Mouse (Mus musculus) midbrain, embryonic 10.5 days (tissue): ENCODE measurements around the gene Figla. TPM values are rescaled to one million over a fixed set of nuclear protein-coding genes. Genes with fewer than 3 reads are reported as not detected.

Experiments
- DNase-seq: peaks from one replicate; pipeline ENCODE4 v3.0.0-alpha.2; 2017; ENCODE audit warnings: low spot score
- H3K27ac ChIP-seq: fragments of 300-500 bp; sonication (generic); replicated peaks from 2 replicates; pipeline ENCODE4 v1.5.1; 2016; ENCODE audit warnings: mild to moderate bottlenecking
- H3K27me3 ChIP-seq: fragments of 300-500 bp; sonication (generic); 2 replicates; pipeline ENCODE4 v1.6.1; 2016; ENCODE audit warnings: low read depth, mild to moderate bottlenecking; ENCODE audit not compliant: poor library complexity, severe bottlenecking
- H3K36me3 ChIP-seq: fragments of 300-500 bp; sonication (generic); 2 replicates; pipeline ENCODE4 v1.6.1; 2016; ENCODE audit warnings: mild to moderate bottlenecking, moderate library complexity
- H3K4me1 ChIP-seq: fragments of 300-500 bp; sonication (generic); 2 replicates; pipeline ENCODE4 v1.6.1; 2016
- H3K4me3 ChIP-seq: fragments of 300-500 bp; sonication (generic); 2 replicates; pipeline ENCODE4 v1.5.1; 2016; ENCODE audit warnings: mild to moderate bottlenecking, moderate library complexity
- H3K9me3 ChIP-seq: fragments of 300-500 bp; sonication (generic); replicated peaks from 2 replicates; pipeline ENCODE4 v1.6.1; 2016; ENCODE audit warnings: mild to moderate bottlenecking
- WGBS: fragments of 180-500 bp; shearing (Covaris S2); methylation state at CpG from one replicate; pipeline ENCODE4 v1.1.7; 2016; 5-methylcytosine and 5-hydroxymethylcytosine counted together
- polyA plus RNA-seq: library from polyadenylated mRNA; unstranded; fragments of >200 nt; fragmentation: Nextera tagmentation; extraction: Ambion mirVana; gene quantifications from 2 replicates; pipeline ENCODE4 v1.2.1, GENCODE M21; 2016

Figla gene
- polyA plus RNA-seq, 1 experiment from 2014 or later = not detected

DNA sequence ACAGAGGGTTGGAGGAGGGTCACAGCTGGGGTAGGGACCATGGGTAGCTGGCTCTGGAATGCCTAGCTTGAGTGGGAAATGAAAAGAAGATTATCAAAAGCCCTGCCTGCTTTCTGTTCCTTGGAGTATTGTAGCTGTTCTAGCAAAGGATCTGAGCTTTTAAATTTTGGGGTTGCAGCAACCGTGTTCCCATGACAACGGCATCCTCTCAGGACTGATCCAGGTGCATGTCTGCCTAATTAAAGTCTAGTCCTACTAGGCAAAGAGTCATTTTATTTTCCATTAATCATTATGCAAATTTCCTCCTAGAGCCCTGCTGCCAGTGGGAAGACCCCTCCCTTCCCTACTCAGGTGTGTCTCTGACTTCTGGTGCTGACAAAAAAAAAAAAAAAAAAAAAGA is 46.7 kb downstream of the Figla start:
- peaks cover 4% of the 10 kb centered on the region; the same call in 1 of the 2 replicates for H3K27me3 ChIP-seq
- DNase-seq = no peak
- H3K4me3 ChIP-seq = no peak overlapping the region
- 90% methylated on average over 2 of the region's 2 CpGs for WGBS
- H3K4me1 ChIP-seq = peaks cover 86% of the 10 kb centered on the region
- peak overlapping the region; percentile 74 for H3K27ac ChIP-seq
- H3K36me3 ChIP-seq = no peaks in the 10 kb centered on the region
- no peaks in the 10 kb centered on the region for H3K9me3 ChIP-seq

DNA sequence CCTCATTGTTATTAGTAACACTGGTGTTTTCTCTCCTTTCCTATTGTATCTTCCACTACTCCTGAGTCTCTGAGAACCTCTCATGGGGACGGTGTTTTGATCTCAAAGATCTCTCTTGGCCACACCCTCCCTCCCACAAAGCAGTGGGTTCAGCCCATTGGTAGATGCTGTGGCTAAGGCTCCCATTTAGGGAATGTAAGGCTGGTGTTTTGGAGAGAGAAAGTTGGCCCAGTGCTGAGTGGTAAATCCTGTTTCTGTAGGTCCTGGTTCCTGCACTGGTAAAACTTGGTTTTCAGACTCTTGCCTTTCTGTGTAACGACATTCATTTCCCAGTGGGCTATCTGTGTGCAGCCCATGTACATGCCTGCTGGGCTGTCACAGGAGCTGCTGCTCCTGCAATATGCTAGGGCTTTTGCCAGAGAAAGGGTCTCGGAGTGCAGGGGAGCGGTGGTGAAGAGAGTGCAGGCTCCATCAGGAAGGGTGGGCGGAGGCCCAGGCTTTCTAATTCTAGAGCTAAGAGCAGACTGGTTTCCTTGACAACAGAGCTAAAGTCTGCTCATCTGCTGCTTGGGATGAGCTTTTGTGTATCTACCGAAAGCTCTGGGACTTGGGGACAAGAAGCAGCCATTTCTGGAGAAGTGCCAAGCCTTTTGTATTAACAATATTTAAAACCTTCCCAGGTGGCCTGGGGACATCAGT is 48.5 kb downstream of the Figla start:
- no peaks in the 10 kb centered on the region for H3K9me3 ChIP-seq
- WGBS = 19% methylated on average over 6 of the region's 6 CpGs
- H3K4me1 ChIP-seq = peaks cover 68% of the 10 kb centered on the region
- peak; percentile 49 for DNase-seq
- H3K36me3 ChIP-seq = no peaks in the 10 kb centered on the region
- peaks cover 4% of the 10 kb centered on the region; the same call in 1 of the 2 replicates for H3K27me3 ChIP-seq
- no peak overlapping the region for H3K4me3 ChIP-seq
- H3K27ac ChIP-seq = peak overlapping the region; percentile 79

GRCm38 (mm10) chr6:86066727-86067126 is 50.8 kb downstream of the Figla start:
- no peak for DNase-seq
- Histone ChIP-seq H3K36me3 (no peaks in the 10 kb centered on the region), H3K4me1 (peaks cover 45% of the 10 kb centered on the region), H3K9me3 (no peaks in the 10 kb centered on the region), H3K27me3 (peaks cover 4% of the 10 kb centered on the region; the same call in 1 of the 2 replicates), H3K4me3 (no peak overlapping the region), H3K27ac (peak overlapping the region; percentile 79; the same call in 1 of the 2 replicates)
- WGBS = 90% methylated on average over 6 of the region's 6 CpGs

- Histone ChIP-seq H3K27ac (no peak overlapping the region), H3K36me3 (no peaks in the 10 kb centered on the region), H3K9me3 (no peaks in the 10 kb centered on the region), H3K4me3 (no peak overlapping the region), H3K27me3 (peaks cover 4% of the 10 kb centered on the region; the same call in 1 of the 2 replicates), H3K4me1 (peaks cover 41% of the 10 kb centered on the region)
- no peak for DNase-seq
- 59% methylated on average over 5 of the region's 5 CpGs for WGBS
Measured at GRCm38 (mm10) chr6:86067145-86067544, 51.2 kb downstream of the Figla start.

GRCm38 (mm10) chr6:86069009-86069408 is 53.0 kb downstream of the Figla start:
- Histone ChIP-seq H3K27ac (no peak overlapping the region), H3K4me3 (no peak overlapping the region), H3K9me3 (no peaks in the 10 kb centered on the region), H3K4me1 (peaks cover 31% of the 10 kb centered on the region), H3K36me3 (no peaks in the 10 kb centered on the region), H3K27me3 (peaks cover 4% of the 10 kb centered on the region; the same call in 1 of the 2 replicates)
- WGBS = 83% methylated on average over 5 of the region's 5 CpGs
- no peak for DNase-seq

DNA sequence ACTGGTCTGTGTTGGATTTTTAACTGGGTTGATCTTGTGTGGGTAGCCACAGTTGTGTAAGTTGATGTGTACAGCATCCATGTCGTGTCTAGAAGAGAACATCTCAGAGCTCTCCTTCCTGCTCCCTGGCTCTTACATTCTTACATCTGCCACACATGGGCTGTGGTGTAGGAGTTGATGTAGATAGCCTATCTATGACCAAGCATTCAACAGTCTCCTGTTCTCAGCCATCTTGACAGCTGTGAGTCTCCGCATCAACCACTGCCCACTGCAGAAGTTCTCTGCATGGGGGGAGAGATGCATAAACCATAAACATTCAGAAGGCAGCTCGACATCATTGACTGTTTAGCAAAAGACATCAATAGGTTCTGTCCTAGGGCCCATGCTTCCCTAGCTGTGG is 53.9 kb downstream of the Figla start:
- no peak for DNase-seq

GRCm38 (mm10) chr6:86070277-86070676 is 54.3 kb downstream of the Figla start:
- no peak for DNase-seq
- Histone ChIP-seq H3K27me3 (peaks cover 4% of the 10 kb centered on the region; the same call in 1 of the 2 replicates), H3K9me3 (no peaks in the 10 kb centered on the region), H3K36me3 (no peaks in the 10 kb centered on the region), H3K4me1 (peaks cover 23% of the 10 kb centered on the region), H3K27ac (no peak overlapping the region), H3K4me3 (no peak overlapping the region)
- WGBS = 86% methylated on average over 7 of the region's 7 CpGs

More for the DNA sequence above, 53.9 kb downstream of the Figla start:
- no peaks in the 10 kb centered on the region for H3K9me3 ChIP-seq
- no peaks in the 10 kb centered on the region for H3K36me3 ChIP-seq
- H3K4me1 ChIP-seq = peaks cover 25% of the 10 kb centered on the region
- H3K4me3 ChIP-seq = no peak overlapping the region
- H3K27me3 ChIP-seq = peaks cover 4% of the 10 kb centered on the region; the same call in 1 of the 2 replicates
- WGBS = 88% methylated on average over 3 of the region's 3 CpGs
- H3K27ac ChIP-seq = no peak overlapping the region

Other genes with a start within 250 kb of the Figla start
- gene Nat8f6, start 195.2 kb upstream of the Figla start, polyA plus RNA-seq = not detected in 2 replicates
- gene Nat8f5, start 195.2 kb upstream of the Figla start, polyA plus RNA-seq = 0.14 TPM in 1 of 2 replicates, not detected in the other
- not detected in 2 replicates for gene Nat8, start 184.1 kb upstream of the Figla start, polyA plus RNA-seq
- not detected in 2 replicates for gene Nat8f2, start 147.0 kb upstream of the Figla start, polyA plus RNA-seq
- gene Nat8f4, start 111.3 kb upstream of the Figla start, polyA plus RNA-seq = 5.6 and 6.0 TPM in 2 replicates
- 30.6 and 35.9 TPM in 2 replicates for gene Tprkb, start 104.3 kb upstream of the Figla start, polyA plus RNA-seq
- gene Nat8f1, start 100.5 kb upstream of the Figla start, polyA plus RNA-seq = 5.9 and 7.9 TPM in 2 replicates
- gene Dusp11, start 54.5 kb upstream of the Figla start, polyA plus RNA-seq = 38.5 and 38.8 TPM in 2 replicates
- 43.3 and 81.8 TPM in 2 replicates for gene Add2, start 12.5 kb downstream of the Figla start, polyA plus RNA-seq
- gene Tgfa, start 179.1 kb downstream of the Figla start, polyA plus RNA-seq = 1.3 and 1.4 TPM in 2 replicates